Mouse (Mus musculus): ENCODE measurements around the gene Olfr323.

The Olfr323 gene

DNA sequence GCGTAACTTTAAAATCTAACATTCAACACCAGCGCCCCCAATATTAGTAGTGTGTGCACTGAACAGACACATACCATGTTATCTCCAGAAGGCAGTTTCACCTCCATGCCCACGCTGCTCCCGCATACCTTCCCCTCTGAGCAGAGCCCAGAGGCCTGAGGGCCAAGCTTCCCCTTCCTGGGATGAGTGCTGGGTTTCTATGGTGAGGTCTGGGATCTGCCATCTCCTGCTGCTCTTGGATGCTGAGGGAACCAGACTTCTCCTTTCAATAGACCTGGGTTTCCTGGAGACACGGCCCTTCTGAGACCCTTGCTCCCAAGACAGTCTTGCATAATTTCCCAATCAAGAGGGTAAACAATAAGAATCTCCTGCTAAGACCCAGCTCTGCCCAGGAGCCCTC lies at the start of gene Olfr323:
Gene Olfr323, minus strand, starts transcription at position 101 of the 400 bp plus-strand sequence.
- in situ Hi-C loops (cut with MseI, MboI) = no loop called here

GRCm38 (mm10) chr11:58671825-58672224 lies 41.5 kb upstream of the Olfr323 start:
- in situ Hi-C loops (cut with MseI, MboI) = no loop called here

- in situ Hi-C loops (cut with MseI, MboI) = no loop called here
These were observed 39.0 kb upstream of the Olfr323 start for GRCm38 (mm10) chr11:58669252-58669651.

DNA sequence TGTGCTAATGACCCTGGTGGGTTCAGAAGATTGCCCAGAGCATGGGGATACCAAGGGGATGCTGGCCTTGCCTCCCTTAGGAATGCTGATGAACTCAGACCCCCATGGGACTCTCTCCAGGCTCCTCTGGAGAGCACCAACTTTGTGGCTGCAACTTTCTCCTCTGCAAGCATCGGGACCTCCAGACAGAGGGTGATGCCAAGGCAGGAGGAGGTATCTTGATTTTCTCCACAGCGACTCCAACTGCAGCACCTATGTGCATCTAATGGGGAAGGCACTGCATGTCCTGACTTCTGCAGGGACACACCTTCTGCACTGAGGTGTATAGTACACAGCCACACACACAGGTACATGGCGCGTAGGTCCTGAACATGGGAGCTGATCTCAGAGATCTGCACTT lies 28.3 kb upstream of the Olfr323 start, which contains the start of gene Olfr322:
Gene Olfr322, plus strand, starts transcription at position 187 of the 400 bp plus-strand sequence.
- in situ Hi-C loops (cut with MseI, MboI) = no loop called here

DNA sequence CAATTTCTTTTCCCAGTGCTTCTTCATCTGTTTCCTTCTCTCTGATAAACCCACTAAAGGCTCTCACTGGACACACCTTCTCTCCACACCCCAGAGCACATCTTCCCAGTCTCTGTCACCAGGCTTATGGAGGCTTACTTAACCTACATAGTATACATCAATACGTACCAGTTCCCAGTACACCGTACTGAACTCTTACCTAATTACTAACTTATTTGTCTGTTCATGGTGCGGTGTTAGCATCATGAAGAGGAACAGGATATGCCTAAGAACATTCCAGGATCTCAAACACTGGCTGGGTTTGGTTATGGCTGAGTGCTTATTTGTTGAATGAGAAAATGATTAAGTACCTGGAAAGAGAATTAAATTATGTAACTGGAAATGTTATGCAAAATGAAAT lies 24.9 kb upstream of the Olfr323 start:
- in situ Hi-C loops (cut with MseI, MboI) = no loop called here

DNA sequence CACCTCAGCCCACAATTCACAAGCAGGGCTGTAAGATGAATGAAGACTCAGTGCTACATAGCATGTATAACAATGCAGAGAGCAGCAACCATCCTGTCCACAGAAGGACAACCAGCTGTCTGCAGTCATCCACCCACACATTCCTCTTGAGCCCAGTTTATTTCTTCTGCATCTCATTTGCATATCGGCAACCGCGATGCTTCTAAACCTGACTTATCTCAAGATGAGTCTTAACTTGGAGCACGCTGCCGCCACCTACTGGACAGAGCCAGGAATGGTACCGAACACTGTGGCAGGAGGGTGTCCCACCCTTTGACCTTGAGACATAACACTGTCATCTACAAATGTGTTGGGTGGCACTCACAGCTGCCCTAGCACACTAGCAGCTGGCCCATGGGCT lies 13.0 kb upstream of the Olfr323 start:
- in situ Hi-C loops (cut with MseI, MboI) = no loop called here

- in situ Hi-C loops (cut with MseI, MboI) = no loop called here
These were observed 11.5 kb upstream of the Olfr323 start for GRCm38 (mm10) chr11:58641638-58642358.

DNA sequence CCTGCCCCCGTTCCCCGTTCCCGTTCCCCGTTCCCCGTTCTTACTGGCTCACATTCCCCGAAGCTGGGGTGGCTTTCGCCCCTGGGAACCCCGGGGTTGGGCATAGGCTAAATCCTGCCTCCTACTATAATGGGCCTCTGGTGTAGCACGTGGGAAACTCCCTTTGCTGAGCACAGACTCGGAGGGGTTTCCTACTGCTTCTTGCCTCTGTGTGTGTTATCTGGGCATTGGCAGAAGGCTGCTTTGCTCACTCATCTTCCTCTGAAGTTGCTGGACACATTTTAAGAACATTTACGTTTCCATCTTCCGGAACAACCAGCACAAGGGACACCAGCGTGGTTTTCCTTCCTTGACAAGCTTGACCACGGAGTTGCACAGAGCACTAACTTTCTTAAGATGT lies 10.8 kb upstream of the Olfr323 start:
- in situ Hi-C loops (cut with MseI, MboI) = no loop called here

DNA sequence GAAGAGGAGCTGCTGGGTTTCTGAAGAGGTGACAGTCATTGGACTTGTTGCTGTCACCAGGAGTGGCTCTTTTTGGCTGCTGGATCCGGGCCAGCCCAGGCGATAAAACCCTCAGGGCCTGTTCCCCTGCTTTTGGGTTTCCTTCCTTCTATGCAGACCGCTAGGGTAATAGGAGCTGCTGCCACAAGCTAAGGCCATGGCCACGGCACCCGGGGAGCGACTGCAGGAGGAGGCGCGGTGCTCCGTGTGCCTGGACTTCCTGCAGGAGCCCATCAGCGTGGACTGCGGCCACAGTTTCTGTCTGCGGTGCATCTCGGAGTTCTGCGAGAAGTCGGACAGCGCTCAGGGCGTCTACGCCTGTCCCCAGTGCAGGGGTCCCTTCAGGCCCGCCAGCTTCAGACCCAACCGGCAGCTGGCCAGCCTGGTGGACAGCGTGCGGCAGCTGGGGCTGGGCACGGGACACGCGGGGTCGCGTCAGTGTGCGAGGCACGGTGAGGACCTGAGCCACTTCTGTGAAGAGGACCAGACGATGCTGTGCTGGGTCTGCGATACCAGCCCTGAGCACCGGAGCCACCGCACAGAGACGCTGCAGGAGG lies 10.1 kb upstream of the Olfr323 start, which contains the start of gene Trim58:
Gene Trim58, plus strand, starts transcription at position 194 of the 596 bp plus-strand sequence.
- in situ Hi-C loops (cut with MseI, MboI) = no loop called here

- in situ Hi-C loops (cut with MseI, MboI) = no loop called here
These were observed 7.9 kb upstream of the Olfr323 start for GRCm38 (mm10) chr11:58638176-58638701.

DNA sequence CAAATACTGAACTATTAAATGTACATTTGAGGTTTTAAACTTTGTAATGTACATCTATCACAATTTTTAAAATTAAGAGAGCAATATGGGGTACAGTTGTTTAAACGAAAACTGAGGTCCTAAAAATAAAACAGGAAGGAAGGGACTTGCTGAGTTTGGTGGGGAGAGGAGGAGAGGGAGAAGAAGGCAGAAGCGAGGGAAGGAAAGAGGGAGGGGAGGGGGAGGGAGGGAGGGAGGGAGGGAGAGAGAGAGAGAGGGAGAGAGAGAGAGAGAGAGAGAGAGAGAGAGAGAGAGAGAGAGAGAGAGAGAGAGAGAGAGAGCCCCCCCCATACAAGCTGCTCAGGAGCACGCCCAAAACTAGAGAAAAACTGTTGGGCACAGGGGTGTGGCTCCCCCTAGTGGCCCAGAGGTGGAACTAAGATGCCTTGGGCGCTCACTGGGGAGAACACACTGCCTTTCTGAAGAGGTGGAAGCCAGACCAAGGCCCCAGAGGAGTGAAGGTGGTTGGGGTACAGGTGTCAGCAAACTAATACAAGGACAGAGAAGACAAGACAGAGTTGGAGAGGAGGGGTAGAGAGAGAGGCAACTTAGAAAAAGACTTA lies 6.2 kb upstream of the Olfr323 start:
- in situ Hi-C loops (cut with MseI, MboI) = no loop called here

DNA sequence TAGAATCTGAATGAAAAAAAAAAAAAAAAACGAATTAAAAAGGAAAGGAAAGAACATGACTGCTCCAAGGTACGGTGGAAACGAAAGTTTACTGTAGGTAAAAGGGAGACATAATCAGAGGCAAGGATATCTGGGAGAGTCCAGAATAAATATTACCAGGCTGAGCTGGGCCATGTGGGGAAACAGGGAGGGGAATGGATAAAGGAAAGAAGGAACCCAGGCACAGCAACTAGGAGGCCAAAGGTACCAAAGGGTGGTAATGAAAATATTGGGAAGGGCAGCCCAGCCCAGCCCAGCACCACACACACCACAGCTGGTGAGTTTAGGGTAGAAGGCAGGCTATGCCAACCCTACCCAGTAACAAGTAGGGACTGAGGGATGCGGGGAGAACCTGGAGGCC lies 4.6 kb upstream of the Olfr323 start:
- in situ Hi-C loops (cut with MseI, MboI) = no loop called here

DNA sequence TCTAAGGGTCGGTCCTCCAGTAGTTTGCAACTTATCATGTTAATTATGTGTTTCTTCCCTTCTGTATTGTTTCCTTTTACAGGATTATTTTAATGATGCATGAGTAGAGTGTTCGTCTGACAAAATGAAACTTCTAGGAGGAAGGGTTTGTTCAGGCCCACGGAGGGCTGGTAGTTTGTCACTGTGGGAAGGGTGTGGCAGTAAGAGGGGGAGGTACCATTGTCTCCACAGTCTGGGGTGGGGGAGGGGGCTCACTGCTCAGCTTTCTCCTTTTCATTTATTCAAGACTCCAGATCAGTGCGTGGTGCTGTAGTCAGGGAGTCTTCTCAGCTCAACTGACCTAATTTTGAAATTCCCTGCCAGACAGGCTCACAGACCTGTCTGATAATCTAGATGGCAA lies 4.2 kb downstream of the Olfr323 start:
- in situ Hi-C loops (cut with MseI, MboI) = no loop called here

DNA sequence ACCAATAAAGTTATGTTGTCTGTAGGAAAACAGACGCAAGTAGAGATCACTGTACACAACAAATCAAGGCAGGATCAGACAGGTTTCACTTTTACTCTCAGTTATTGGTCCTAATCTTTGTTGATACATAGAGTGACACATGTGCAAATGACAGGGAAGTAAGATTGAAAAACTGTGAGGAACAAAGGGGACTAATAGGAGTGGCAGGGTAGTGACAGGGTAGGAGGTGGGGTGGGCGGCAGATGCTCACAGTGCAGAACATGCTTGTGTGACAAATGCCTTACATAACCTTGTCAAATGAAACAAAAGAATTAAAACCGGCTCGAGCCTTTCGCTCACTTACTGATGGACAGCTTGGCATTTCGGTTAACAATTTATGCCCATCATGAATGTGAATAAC lies 11.5 kb downstream of the Olfr323 start:
- in situ Hi-C loops (cut with MseI, MboI) = no loop called here

DNA sequence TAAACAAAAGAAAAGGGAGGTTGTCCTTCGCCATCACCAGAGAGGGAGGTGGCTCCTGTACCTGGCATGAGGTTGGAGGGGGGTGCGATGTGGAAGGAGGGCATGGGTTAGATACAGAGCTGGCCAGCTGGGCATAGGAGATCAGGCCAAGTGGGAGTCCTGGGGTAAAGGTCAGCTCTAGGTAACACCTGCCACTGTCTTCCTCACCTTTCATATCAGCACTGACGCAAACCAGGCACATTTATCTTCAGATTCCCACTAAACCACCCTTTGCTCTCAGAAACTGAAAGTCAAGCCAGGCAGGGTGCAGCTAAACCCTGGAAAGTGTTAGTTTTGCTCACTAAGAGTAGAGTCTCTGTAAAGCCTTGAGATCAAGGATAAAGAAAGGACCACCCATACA lies 11.9 kb downstream of the Olfr323 start:
- in situ Hi-C loops (cut with MseI, MboI) = no loop called here

DNA sequence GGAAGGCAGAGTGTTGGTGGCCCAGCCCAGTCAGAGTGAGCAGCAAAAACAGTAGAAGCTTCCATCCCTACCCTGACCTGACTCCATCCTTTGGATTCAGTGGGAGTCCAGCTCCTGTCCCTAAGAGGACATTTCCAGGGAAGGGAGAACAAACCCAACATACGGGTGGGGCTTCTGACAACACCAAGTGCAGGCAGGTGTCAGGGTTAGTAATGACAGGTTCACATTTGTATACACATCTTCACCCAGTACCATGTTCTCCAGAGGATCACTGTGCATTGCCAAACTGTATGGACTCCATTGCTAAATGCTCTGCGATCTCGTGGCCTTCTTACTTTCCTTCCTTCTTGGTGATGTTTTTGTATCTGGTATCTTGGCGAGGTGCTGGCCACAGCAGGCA lies 14.3 kb downstream of the Olfr323 start, which contains the start of gene 2210407C18Rik:
Gene 2210407C18Rik, minus strand, starts transcription at position 101 of the 400 bp plus-strand sequence.
- in situ Hi-C loops (cut with MseI, MboI) = no loop called here

GRCm38 (mm10) chr11:58614526-58614925 lies 15.8 kb downstream of the Olfr323 start:
- in situ Hi-C loops (cut with MseI, MboI) = no loop called here

DNA sequence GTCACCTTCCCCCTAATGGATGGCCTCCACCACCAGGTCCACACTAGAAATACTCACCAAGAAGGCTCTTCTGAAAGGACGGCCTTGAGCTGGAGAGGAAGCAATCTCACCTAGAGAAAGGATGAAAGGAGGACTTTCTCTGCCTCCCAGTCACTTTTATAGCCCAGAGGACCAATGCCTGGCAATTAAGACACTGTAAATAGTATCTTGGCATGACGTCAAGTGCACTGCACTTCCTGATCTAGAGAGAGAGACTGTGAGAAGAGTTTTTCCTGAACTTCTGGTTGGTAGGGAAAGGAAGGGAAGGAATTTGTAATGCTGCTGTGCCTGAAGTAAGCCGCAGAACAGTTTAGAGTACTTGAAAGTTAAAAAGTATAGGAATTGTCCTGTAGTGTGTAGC lies 16.9 kb downstream of the Olfr323 start:
- in situ Hi-C loops (cut with MseI, MboI) = no loop called here

DNA sequence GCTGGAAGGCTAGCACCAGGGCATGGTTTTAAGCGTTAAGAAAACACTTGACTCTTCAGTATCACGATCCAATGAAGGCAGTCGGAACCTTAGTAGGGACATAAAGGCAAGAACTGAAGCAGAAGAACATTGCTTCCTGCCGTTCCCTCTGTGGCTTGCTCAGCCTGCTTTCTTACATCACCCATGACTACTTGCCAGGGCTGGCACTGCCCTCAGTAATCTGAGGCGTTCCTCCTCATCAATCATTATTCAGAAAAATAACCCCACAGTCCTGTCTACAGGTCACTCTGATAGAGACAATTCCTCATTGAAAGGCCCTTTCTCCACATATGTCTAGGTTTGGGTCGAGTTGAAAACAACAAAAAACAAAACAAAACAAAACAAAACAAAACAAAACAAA lies 23.3 kb downstream of the Olfr323 start:
- in situ Hi-C loops (cut with MseI, MboI) = no loop called here

DNA sequence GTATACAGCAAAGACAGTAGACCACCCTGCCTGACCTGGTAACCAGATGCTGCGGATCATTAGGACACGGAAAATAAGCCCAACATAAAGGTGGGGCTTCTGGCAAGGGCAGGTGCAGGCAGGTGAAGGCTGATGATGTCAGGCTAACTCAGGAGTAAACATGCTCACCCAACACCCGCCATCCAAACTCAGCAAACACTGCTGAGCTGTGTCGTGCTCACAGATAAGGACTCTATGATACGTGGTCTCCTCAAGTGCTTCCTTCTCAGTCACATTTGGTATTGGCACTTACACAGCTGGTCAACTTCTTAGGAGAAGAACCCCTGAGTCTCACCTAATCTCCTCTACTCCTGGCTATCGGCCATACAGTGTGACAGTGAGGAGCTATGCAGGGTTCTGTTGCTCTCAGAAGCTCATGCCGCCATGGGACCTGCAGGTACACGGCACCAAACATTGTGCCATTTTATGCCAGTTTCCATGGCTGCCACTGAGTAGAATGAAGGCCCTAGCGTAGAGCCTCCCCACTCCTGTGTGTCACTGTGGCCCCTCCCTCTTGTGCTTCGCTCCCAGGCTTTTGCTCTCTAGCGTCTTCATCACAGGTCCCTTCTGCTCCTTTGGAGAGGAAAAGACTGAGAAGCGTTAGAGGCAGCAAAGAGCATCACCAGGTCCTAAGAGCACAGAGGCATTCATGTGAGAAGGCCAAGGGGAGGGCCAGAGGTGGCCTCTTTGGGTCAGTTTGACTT lies 24.0 kb downstream of the Olfr323 start:
- in situ Hi-C loops (cut with MseI, MboI) = no loop called here

- in situ Hi-C loops (cut with MseI, MboI) = no loop called here
These were observed 25.1 kb downstream of the Olfr323 start for GRCm38 (mm10) chr11:58605228-58605627.

- in situ Hi-C loops (cut with MseI, MboI) = no loop called here
These were observed 25.6 kb downstream of the Olfr323 start for GRCm38 (mm10) chr11:58604688-58605087.

Measured in mouse trophoblast stem cell (cell line).